Mouse (Mus musculus) testis, adult 2 months (tissue): Measurements from ENCODE around the gene Mrgprh.

ENCODE experiments used
- CTCF ChIP-seq: fragments of 200-500 bp; IDR thresholded peaks from 2 replicates; pipeline ENCODE4 v1.5.1; 2012; ENCODE audit warnings: low read depth, mild to moderate bottlenecking, inconsistent platforms, low read length, moderate library complexity; ENCODE audit not compliant: control insufficient read depth, insufficient read depth, insufficient replicate concordance
- POLR2A ChIP-seq: fragments of 200-500 bp; IDR thresholded peaks from 2 replicates; pipeline ENCODE4 v1.6.1; 2012; ENCODE audit warnings: low read depth, mild to moderate bottlenecking, inconsistent platforms, low read length, moderate library complexity; ENCODE audit not compliant: control insufficient read depth

DNA sequence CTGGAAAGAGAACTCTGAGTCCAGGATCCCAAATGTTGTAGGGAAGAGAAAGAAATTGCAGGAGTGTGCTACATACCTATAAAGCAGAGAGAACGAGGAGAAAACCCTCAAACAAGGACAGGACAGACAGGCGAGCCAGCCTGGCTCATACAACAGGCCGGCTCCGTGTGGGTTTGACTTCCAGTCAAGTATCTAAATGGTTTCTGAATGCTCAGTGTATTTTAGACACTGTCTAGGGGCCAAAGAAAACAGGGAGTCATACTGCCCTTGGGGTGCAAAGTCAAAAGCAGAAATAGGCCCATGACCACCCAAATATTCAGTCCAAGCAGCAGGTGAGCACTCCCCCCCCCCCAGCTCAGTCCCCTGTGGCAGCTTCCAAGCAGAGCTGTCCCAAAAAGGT lies 30.0 kb downstream of the Mrgprh start:
- TF ChIP-seq CTCF (no peak), POLR2A (no peak)
